Mouse (Mus musculus): ENCODE results near the gene Hddc3. TPM values are rescaled to one million over a fixed set of nuclear protein-coding genes. Genes with fewer than 3 reads are reported as not detected.

The Hddc3 gene
- total and polyA plus RNA-seq, 3 experiments = 47.1 to 58.1 TPM; not detected in 1

- no peak for TF ChIP-seq UBTF (IDR thresholded peaks at IDR 0.05; ENCODE audit: borderline replicate concordance, insufficient read depth, low read depth, low read length)
- TF ChIP-seq JUND (IDR thresholded peaks at IDR 0.05; ENCODE audit: low read depth, low read length) = peak; percentile 81
Observed at GRCm38 (mm10) chr7:80375376-80376039, 32.6 kb downstream of the Hddc3 start (continued).

- H3K9me3 ChIP-seq (replicated peaks; ENCODE audit: insufficient read depth, low read length) = no peaks in the 10 kb centered on the region
- H3K27me3 ChIP-seq (ENCODE audit: control insufficient read depth in 1 of 2, insufficient read depth in 2 of 2, low read length in 2 of 2) = no peaks in the 10 kb centered on the region
- TF ChIP-seq RCOR1 (IDR thresholded peaks at IDR 0.05; ENCODE audit: low read depth, low read length) = no peak
- no peak for TF ChIP-seq BHLHE40 (IDR thresholded peaks at IDR 0.05; ENCODE audit: borderline replicate concordance, low read depth, low read length)
- TF ChIP-seq MEF2A (IDR thresholded peaks at IDR 0.05; ENCODE audit: extremely low read depth, insufficient replicate concordance, low read depth, low read length, poor library complexity, severe bottlenecking) = no peak
- no peak for TF ChIP-seq POLR2A (IDR thresholded peaks at IDR 0.05; ENCODE audit: control insufficient read depth in 1 of 2, insufficient read depth in 1 of 2, low read depth in 1 of 2, low read length in 2 of 2, poor library complexity in 1 of 2)
- TF ChIP-seq MYB (IDR thresholded peaks at IDR 0.05; ENCODE audit: low read depth, low read length) = no peak
- TF ChIP-seq ZMIZ1 (IDR thresholded peaks at IDR 0.05; ENCODE audit: low read depth, low read length) = no peak
- TF ChIP-seq NELFE (IDR thresholded peaks at IDR 0.05; ENCODE audit: low read depth, low read length) = no peak
- no peak for TF ChIP-seq ZNF384 (IDR thresholded peaks at IDR 0.05; ENCODE audit: low read depth, low read length)
- no peak for TF ChIP-seq JUND (IDR thresholded peaks at IDR 0.05; ENCODE audit: low read depth, low read length)
- no peak for TF ChIP-seq CTCF (IDR thresholded peaks at IDR 0.05 in 2 of 3, conservative IDR thresholded peaks at IDR 0.05 in 1 of 3; ENCODE audit: control insufficient read depth in 1 of 3, insufficient read depth in 1 of 3, low read depth in 2 of 3, low read length in 3 of 3, poor library complexity in 1 of 3, severe bottlenecking in 1 of 3)
- TF ChIP-seq POLR2AphosphoS5 (IDR thresholded peaks at IDR 0.05; ENCODE audit: borderline replicate concordance, low read depth, low read length) = no peak
- TF ChIP-seq USF1 (IDR thresholded peaks at IDR 0.05; ENCODE audit: low read depth, low read length) = no peak
- DNase-seq (ENCODE audit: low read depth, low spot score) = no peak
- peaks cover 8 to 36% of the 10 kb centered on the region in 2 experiments for H3K4me1 ChIP-seq (ENCODE audit: control insufficient read depth in 1 of 2, insufficient read depth in 2 of 2, low read length in 2 of 2)
- peaks cover 0 to 31% of the 10 kb centered on the region in 2 experiments; a peak in 2 of 4 replicates for H3K36me3 ChIP-seq (ENCODE audit: control insufficient read depth in 1 of 2, insufficient read depth in 2 of 2, low read length in 2 of 2)
- H3K9ac ChIP-seq (ENCODE audit: control insufficient read depth, low read depth, low read length, poor library complexity, severe bottlenecking) = no peak overlapping the region
- peak overlapping the region; percentile 92 for H3K27ac ChIP-seq (ENCODE audit: control insufficient read depth, low read depth, low read length)
- H3K4me3 ChIP-seq (ENCODE audit: control insufficient read depth in 1 of 2, insufficient read depth in 1 of 2, low read depth in 2 of 2, low read length in 2 of 2) = no peak overlapping the region
- H3K79me2 ChIP-seq (ENCODE audit: control insufficient read depth, insufficient read depth, low read length, poor library complexity) = no peaks in the 10 kb centered on the region
Observed at GRCm38 (mm10) chr7:80376192-80376591, 33.3 kb downstream of the Hddc3 start.

DNA sequence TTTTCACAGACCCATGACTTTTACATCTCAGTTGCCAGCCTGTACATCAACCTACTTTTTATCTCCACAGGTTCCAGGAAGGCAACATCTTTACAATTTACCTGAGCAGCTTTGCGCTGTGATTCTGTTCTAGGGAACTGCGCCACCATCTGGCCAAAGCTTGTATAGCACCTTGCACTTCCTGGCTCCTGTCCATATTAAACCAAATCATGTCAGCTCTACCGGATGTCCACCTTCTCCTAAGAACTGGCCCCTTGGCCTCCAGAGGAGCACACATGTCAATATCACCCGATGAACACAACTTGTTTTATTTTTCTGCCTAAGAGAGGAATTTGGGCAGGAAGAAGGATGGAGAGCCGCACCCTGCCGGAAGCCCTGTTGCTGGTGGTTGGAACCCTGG, 34.6 kb downstream of the Hddc3 start:
- no peaks in the 10 kb centered on the region for H3K27me3 ChIP-seq (ENCODE audit: control insufficient read depth in 1 of 2, insufficient read depth in 2 of 2, low read length in 2 of 2)
- H3K9ac ChIP-seq (ENCODE audit: control insufficient read depth, low read depth, low read length, poor library complexity, severe bottlenecking) = no peak overlapping the region
- peak; percentile 67 for DNase-seq (ENCODE audit: low read depth, low spot score)
- no peaks in the 10 kb centered on the region for H3K79me2 ChIP-seq (ENCODE audit: control insufficient read depth, insufficient read depth, low read length, poor library complexity)
- no peaks in the 10 kb centered on the region for H3K9me3 ChIP-seq (replicated peaks; ENCODE audit: insufficient read depth, low read length)
- H3K36me3 ChIP-seq (ENCODE audit: control insufficient read depth in 1 of 2, insufficient read depth in 2 of 2, low read length in 2 of 2) = peaks cover 0 to 26% of the 10 kb centered on the region in 2 experiments; a peak in 2 of 4 replicates
- no peak overlapping the region for H3K4me3 ChIP-seq (ENCODE audit: control insufficient read depth in 1 of 2, insufficient read depth in 1 of 2, low read depth in 2 of 2, low read length in 2 of 2)
- TF ChIP-seq SMC3 (IDR thresholded peaks at IDR 0.05; ENCODE audit: low read depth, low read length) (peak; percentile 78), ZMIZ1 (IDR thresholded peaks at IDR 0.05; ENCODE audit: low read depth, low read length) (no peak), GATA1 (IDR thresholded peaks at IDR 0.05; ENCODE audit: low read depth, low read length) (no peak), TBP (IDR thresholded peaks at IDR 0.05; ENCODE audit: low read depth, low read length) (no peak), MAZ (IDR thresholded peaks at IDR 0.05; ENCODE audit: low read depth, low read length) (no peak), RAD21 (IDR thresholded peaks at IDR 0.05; ENCODE audit: low read depth, low read length) (peak; percentile 72), CTCF (IDR thresholded peaks at IDR 0.05 in 2 of 3, conservative IDR thresholded peaks at IDR 0.05 in 1 of 3; ENCODE audit: control insufficient read depth in 1 of 3, insufficient read depth in 1 of 3, low read depth in 2 of 3, low read length in 3 of 3, poor library complexity in 1 of 3, severe bottlenecking in 1 of 3) (peak; percentile 77 to 95 (median 91)), ELF1 (IDR thresholded peaks at IDR 0.05; ENCODE audit: low read depth, low read length) (peak; percentile 57), SIN3A (IDR thresholded peaks at IDR 0.05; ENCODE audit: low read length) (0 out of 2 replicates have a peak, but pooled peaks have one; percentile 22), ZC3H11A (IDR thresholded peaks at IDR 0.05; ENCODE audit: low read depth, low read length) (0 out of 2 replicates have a peak, but pooled peaks have one; percentile 43), ETS1 (IDR thresholded peaks at IDR 0.05; ENCODE audit: low read depth, low read length) (0 out of 2 replicates have a peak, but pooled peaks have one; percentile 6), RCOR1 (IDR thresholded peaks at IDR 0.05; ENCODE audit: low read depth, low read length) (0 out of 2 replicates have a peak, but pooled peaks have one; percentile 26)
- H3K4me1 ChIP-seq (ENCODE audit: control insufficient read depth in 1 of 2, insufficient read depth in 2 of 2, low read length in 2 of 2) = peaks cover 8 to 31% of the 10 kb centered on the region in 2 experiments
- no peak overlapping the region for H3K27ac ChIP-seq (ENCODE audit: control insufficient read depth, low read depth, low read length)
